Mouse (Mus musculus) lung, embryonic 14.5 days (tissue): ENCODE results near the gene 9630041A04Rik. TPM values are rescaled to one million over a fixed set of nuclear protein-coding genes. Genes with fewer than 3 reads are reported as not detected.

Experiments
- ATAC-seq: fragments of 200-750 bp; cut with Nextera tagmentation; 2 replicates; pipeline ENCODE4 v1.8.0; 2017; ENCODE audit warnings: mild to moderate bottlenecking, moderate TSS enrichment, moderate library complexity; ENCODE audit not compliant: insufficient read depth
- DNase-seq: peaks from one replicate; pipeline ENCODE4 v3.0.0-alpha.2; 2015
- H3K27ac ChIP-seq: fragments of 300-500 bp; sonication (generic); 2 replicates; pipeline ENCODE4 v1.5.1; 2014; ENCODE audit warnings: low read depth, mild to moderate bottlenecking, moderate library complexity
- H3K27me3 ChIP-seq: fragments of 300-500 bp; sonication (generic); 2 replicates; pipeline ENCODE4 v1.6.1; 2014; ENCODE audit warnings: low read length, control low read depth; ENCODE audit not compliant: insufficient read depth
- H3K36me3 ChIP-seq: fragments of 300-500 bp; sonication (generic); 2 replicates; pipeline ENCODE4 v1.6.1; 2014; ENCODE audit warnings: control low read depth; ENCODE audit not compliant: insufficient read depth
- H3K4me1 ChIP-seq: fragments of 300-500 bp; sonication (generic); 2 replicates; pipeline ENCODE4 v1.6.1; 2014; ENCODE audit warnings: antibody characterized with exemption, control low read depth; ENCODE audit not compliant: insufficient read depth
- H3K4me2 ChIP-seq: fragments of 300-500 bp; sonication (generic); 2 replicates; pipeline ENCODE4 v1.6.1; 2014; ENCODE audit warnings: mild to moderate bottlenecking
- H3K4me3 ChIP-seq: fragments of 300-500 bp; sonication (generic); 2 replicates; pipeline ENCODE4 v1.5.1; 2014; ENCODE audit warnings: low read depth, low read length
- H3K9ac ChIP-seq: fragments of 300-500 bp; sonication (generic); 2 replicates; pipeline ENCODE4 v1.6.1; 2014
- H3K9me3 ChIP-seq: fragments of 300-500 bp; sonication (generic); 2 replicates; pipeline ENCODE4 v1.6.1; 2016; ENCODE audit warnings: low read depth, low read length, control low read depth
- CTCF ChIP-seq: IDR thresholded peaks from 2 replicates; pipeline ENCODE4 v1.5.1; 2016; ENCODE audit warnings: antibody characterized with exemption, low read depth
- WGBS: fragments of 180-500 bp; shearing (Covaris S2); extraction: QIAGEN DNeasy Blood & Tissue Kit; methylation state at CpG from one replicate; pipeline ENCODE4 v1.1.7; 2014; 5-methylcytosine and 5-hydroxymethylcytosine counted together
- polyA plus RNA-seq: library from polyadenylated mRNA; unstranded; fragments of >200 nt; fragmentation: Nextera tagmentation; extraction: Ambion mirVana; gene quantifications from 2 replicates; pipeline ENCODE4 v1.2.1, GENCODE M21; 2014

The 9630041A04Rik gene
- polyA plus RNA-seq, 1 experiment from 2014 or later: 0.24 TPM

DNA sequence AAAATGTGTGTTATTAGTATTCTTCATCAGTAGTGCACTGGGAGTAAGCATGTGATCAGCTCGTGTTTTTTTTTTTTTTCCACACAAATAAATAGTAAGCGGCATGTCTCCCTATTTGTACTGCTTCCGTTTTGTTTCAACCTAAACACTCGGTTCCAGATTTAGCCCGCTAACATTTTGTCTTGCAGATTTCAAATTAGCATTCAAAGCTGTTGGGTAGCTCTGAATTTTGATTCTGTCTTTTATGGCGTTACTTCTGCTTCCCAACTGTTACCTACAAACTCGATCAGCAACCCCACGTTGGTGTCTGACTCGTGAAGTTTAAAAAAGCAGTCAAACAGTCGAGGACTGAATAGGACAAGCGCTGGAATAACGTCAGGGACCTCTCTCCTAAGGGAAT lies 129.2 kb downstream of the 9630041A04Rik start:
- no peak overlapping the region for H3K27ac ChIP-seq
- ATAC-seq (no peak), DNase-seq (no peak)
- H3K27me3 ChIP-seq: no peaks in the 10 kb centered on the region
- 80% methylated on average over 12 of the region's 12 CpGs for WGBS
- no peak overlapping the region for H3K4me2 ChIP-seq
- H3K4me3 ChIP-seq: no peak overlapping the region
- no peaks in the 10 kb centered on the region for H3K4me1 ChIP-seq
- no peak overlapping the region for H3K9ac ChIP-seq
- no peak for TF ChIP-seq CTCF
- H3K9me3 ChIP-seq: no peaks in the 10 kb centered on the region
- H3K36me3 ChIP-seq: no peaks in the 10 kb centered on the region
